8 mouse cellular contexts compared by ENCODE assay signal in genomic region chr9:120619347-120619708, GRCm38 (mm10). TPM values are rescaled to one million over a fixed set of nuclear protein-coding genes. Genes with fewer than 3 reads are reported as not detected.
DNase-seq lines count a peak whose midpoint lies in the region; ATAC-seq and TF ChIP-seq lines count a peak whose summit lies in the region.

No protein-coding gene starts in this region.

- H3K27ac ChIP-seq in lung, embryonic 16.5 days (ENCODE audit: low read length): no peak overlapping the region
- no peak overlapping the region for H3K27ac ChIP-seq in intestine, postnatal 0 days (ENCODE audit: low read depth, low read length)
- peak overlapping the region; percentile 72 for H3K27ac ChIP-seq in neural tube, embryonic 15.5 days (replicated peaks)

- H3K9me3 ChIP-seq in lung, embryonic 16.5 days (ENCODE audit: control insufficient read depth, low read length): peaks cover 5% of the 10 kb centered on the region; the same call in 1 of the 2 replicates
- no peaks in the 10 kb centered on the region for H3K9me3 ChIP-seq in intestine, postnatal 0 days (ENCODE audit: control insufficient read depth)
- H3K9me3 ChIP-seq in neural tube, embryonic 15.5 days (replicated peaks): peaks cover 10% of the 10 kb centered on the region

- H3K36me3 ChIP-seq in lung, embryonic 16.5 days (ENCODE audit: control insufficient read depth, insufficient read depth, low read length): no peaks in the 10 kb centered on the region
- no peaks in the 10 kb centered on the region for H3K36me3 ChIP-seq in intestine, postnatal 0 days (ENCODE audit: control insufficient read depth, insufficient read depth)
- no peaks in the 10 kb centered on the region for H3K36me3 ChIP-seq in neural tube, embryonic 15.5 days

- 17% methylated on average over 10 of the region's 10 CpGs for WGBS in lung, embryonic 16.5 days
- 29% methylated on average over 10 of the region's 10 CpGs for WGBS in intestine, postnatal 0 days
- WGBS in neural tube, embryonic 15.5 days: 6% methylated on average over 10 of the region's 10 CpGs

- H3K4me1 ChIP-seq in lung, embryonic 16.5 days (replicated peaks; ENCODE audit: control insufficient read depth, insufficient read depth, low read length): peaks cover 5% of the 10 kb centered on the region
- no peaks in the 10 kb centered on the region for H3K4me1 ChIP-seq in intestine, postnatal 0 days (replicated peaks; ENCODE audit: control insufficient read depth, insufficient read depth, low read length)
- peaks cover 19% of the 10 kb centered on the region for H3K4me1 ChIP-seq in neural tube, embryonic 15.5 days

- TF ChIP-seq CTCF in intestine, postnatal 0 days (IDR thresholded peaks at IDR 0.05; ENCODE audit: low read depth): no peak

- 0 out of 2 replicates have a peak overlapping the region, but pooled peaks have one; percentile 15 for H3K9ac ChIP-seq in lung, embryonic 16.5 days (ENCODE audit: low read length)
- no peak overlapping the region for H3K9ac ChIP-seq in intestine, postnatal 0 days (ENCODE audit: low read depth, low read length)
- 0 out of 2 replicates have a peak overlapping the region, but pooled peaks have one; percentile 32 for H3K9ac ChIP-seq in neural tube, embryonic 15.5 days (replicated peaks)

- no peak for ATAC-seq in lung, embryonic 16.5 days (ENCODE audit: low read depth)
- ATAC-seq in intestine, postnatal 0 days: no peak
- ATAC-seq in neural tube, embryonic 15.5 days (ENCODE audit: low FRiP score): peak; percentile 31; the same call in 1 of the 2 replicates

- intact Hi-C loops in heart, postnatal 25 days (cut with DNase I): no loop called here

- H3K27me3 ChIP-seq in lung, embryonic 16.5 days (ENCODE audit: control insufficient read depth, insufficient read depth, low read depth, low read length): peaks cover 3% of the 10 kb centered on the region
- H3K27me3 ChIP-seq in intestine, postnatal 0 days (replicated peaks; ENCODE audit: control insufficient read depth, insufficient read depth, low read length): 0 out of 2 replicates have a peak, but pooled peaks cover 2% of the 10 kb centered on the region
- no peaks in the 10 kb centered on the region for H3K27me3 ChIP-seq in neural tube, embryonic 15.5 days (replicated peaks)

- H3K4me3 ChIP-seq in lung, embryonic 16.5 days (ENCODE audit: low read length): 0 out of 2 replicates have a peak overlapping the region, but pooled peaks have one; percentile 12
- H3K4me3 ChIP-seq in intestine, postnatal 0 days (ENCODE audit: low read depth, low read length): no peak overlapping the region
- peak overlapping the region; percentile 23 for H3K4me3 ChIP-seq in neural tube, embryonic 15.5 days (replicated peaks)

- peak overlapping the region; percentile 46 for H3K4me2 ChIP-seq in lung, embryonic 16.5 days (ENCODE audit: low read depth, low read length)
- peak overlapping the region; percentile 21 for H3K4me2 ChIP-seq in intestine, postnatal 0 days (replicated peaks; ENCODE audit: low read depth)
- H3K4me2 ChIP-seq in neural tube, embryonic 15.5 days: peak overlapping the region; percentile 55

- peak; percentile 41 for DNase-seq in heart, adult 11 months
- DNase-seq in heart, postnatal 25 days (ENCODE audit: low spot score): no peak
- DNase-seq in lung, postnatal 10 days: no peak
- DNase-seq in gastrocnemius, postnatal 25 days: no peak
- DNase-seq in right cerebral cortex, adult 2 months (ENCODE audit: low spot score in 2 of 2): no peak

RNA-seq across cellular contexts. Expression of gene Rpl14, which starts 48.1 kb away (rescaled TPM):
- 100 to 1,000 TPM; 281 to 288 TPM for total RNA-seq in heart, postnatal 25 days (2021)
- polyA plus RNA-seq in lung, embryonic 16.5 days (2015; fragmentation: Nextera tagmentation; extraction: Ambion mirVana): 767 and 782 TPM in 2 replicates
- 500 and 505 TPM in 2 replicates for polyA plus RNA-seq in intestine, postnatal 0 days (2015; fragmentation: Nextera tagmentation; extraction: Ambion mirVana)
- 431 and 489 TPM in 2 replicates for polyA plus RNA-seq in neural tube, embryonic 15.5 days (2015; fragmentation: Nextera tagmentation; extraction: Ambion mirVana)
- total RNA-seq in gastrocnemius, postnatal 25 days (2021): 100 to 1,000 TPM; 268 to 270 TPM
